In genomic region chr11:121808204-121808852, GRCm38 (mm10) we compare ENCODE assay signal across 9 mouse cellular contexts. TPM values are rescaled to one million over a fixed set of nuclear protein-coding genes. Genes with fewer than 3 reads are reported as not detected.
DNase-seq lines count a peak whose midpoint lies in the region; ATAC-seq and TF ChIP-seq lines count a peak whose summit lies in the region.
"Had no signal": no experiment of that assay in that cellular context is flagged by ENCODE, and none has a peak within 500 bp of the region (broad histone marks: within the 10 kb centered on the region; RNA-seq: fewer than 3 reads in every experiment).

No protein-coding gene starts in this region.

- 6% methylated on average over 4 of the region's 4 CpGs for WGBS in heart, embryonic 15.5 days
- 2% methylated on average over 4 of the region's 4 CpGs for WGBS in liver, embryonic 14.5 days (ENCODE audit: insufficient replicate concordance)
- 7% methylated on average over 4 of the region's 4 CpGs for WGBS in olfactory bulb, adult 2 months

- ATAC-seq in heart, embryonic 15.5 days (replicated peaks; ENCODE audit: insufficient number of reproducible peaks, insufficient read depth, low FRiP score, low read depth) = 0 out of 2 replicates have a peak, but pooled peaks have one; percentile 50
- 0 out of 2 replicates have a peak, but pooled peaks have one; percentile 11 for ATAC-seq in liver, embryonic 14.5 days (ENCODE audit: insufficient read depth)

- H3K27ac ChIP-seq in CH12.LX (ENCODE audit: insufficient read depth, low read depth) = no peak overlapping the region
- no peak overlapping the region for H3K27ac ChIP-seq in heart, embryonic 15.5 days
- H3K27ac ChIP-seq in liver, embryonic 14.5 days = no peak overlapping the region
- H3K27ac ChIP-seq in olfactory bulb, adult 2 months (ENCODE audit: insufficient read depth, low read depth, low read length) = no peak overlapping the region
- H3K27ac ChIP-seq: limb, embryonic 13.5 days had no signal

- no peaks in the 10 kb centered on the region for H3K36me3 ChIP-seq in CH12.LX (replicated peaks in 1 of 2; ENCODE audit: control insufficient read depth in 1 of 2, insufficient read depth in 1 of 2, low read length in 1 of 2)
- no peaks in the 10 kb centered on the region for H3K36me3 ChIP-seq in heart, embryonic 15.5 days
- H3K36me3 ChIP-seq in liver, embryonic 14.5 days (replicated peaks; ENCODE audit: control insufficient read depth, insufficient read depth, low read depth) = no peaks in the 10 kb centered on the region
- H3K36me3 ChIP-seq: limb, embryonic 13.5 days had no signal

- no peaks in the 10 kb centered on the region for H3K9me3 ChIP-seq in CH12.LX (replicated peaks; ENCODE audit: low read length)
- H3K9me3 ChIP-seq in heart, embryonic 15.5 days (replicated peaks) = no peaks in the 10 kb centered on the region
- H3K9me3 ChIP-seq in liver, embryonic 14.5 days (ENCODE audit: control insufficient read depth, low read length) = no peaks in the 10 kb centered on the region
- H3K9me3 ChIP-seq: limb, embryonic 13.5 days had no signal

- peak; percentile 85 to 97 for TF ChIP-seq CTCF in CH12.LX (conservative IDR thresholded peaks at IDR 0.05 in 1 of 2, IDR thresholded peaks at IDR 0.05 in 1 of 2; ENCODE audit: low read depth in 2 of 2, low read length in 2 of 2)
- peak; percentile 83 for TF ChIP-seq CTCF in liver, embryonic 14.5 days (IDR thresholded peaks at IDR 0.05; ENCODE audit: low read depth)
- TF ChIP-seq CTCF in olfactory bulb, adult 2 months (IDR thresholded peaks at IDR 0.05; ENCODE audit: insufficient read depth, low read depth, low read length) = 0 out of 2 replicates have a peak, but pooled peaks have one; percentile 30

- no peak overlapping the region for H3K4me2 ChIP-seq in CH12.LX (ENCODE audit: insufficient read depth, low read depth, poor library complexity, severe bottlenecking)
- no peak overlapping the region for H3K4me2 ChIP-seq in heart, embryonic 15.5 days
- H3K4me2 ChIP-seq in liver, embryonic 14.5 days (ENCODE audit: low read depth) = no peak overlapping the region
- H3K4me2 ChIP-seq: limb, embryonic 13.5 days had no signal

- peaks cover 0 to 4% of the 10 kb centered on the region in 2 experiments; a peak in 1 of 4 replicates for H3K4me1 ChIP-seq in CH12.LX (ENCODE audit: control insufficient read depth in 1 of 2, insufficient read depth in 2 of 2)
- 0 out of 2 replicates have a peak, but pooled peaks cover 6% of the 10 kb centered on the region for H3K4me1 ChIP-seq in heart, embryonic 15.5 days (replicated peaks)
- 0 out of 4 replicates have a peak, but pooled peaks cover 0 to 2% of the 10 kb centered on the region in 2 experiments for H3K4me1 ChIP-seq in liver, embryonic 14.5 days (replicated peaks; ENCODE audit: control insufficient read depth in 2 of 2, insufficient read depth in 2 of 2, low read length in 1 of 2)
- H3K4me1 ChIP-seq in olfactory bulb, adult 2 months (ENCODE audit: control insufficient read depth, insufficient read depth, low read length) = no peaks in the 10 kb centered on the region
- H3K4me1 ChIP-seq: limb, embryonic 13.5 days had no signal

- no peak overlapping the region for H3K4me3 ChIP-seq in CH12.LX (replicated peaks in 1 of 3; ENCODE audit: low read depth in 2 of 3, low read length in 2 of 3, poor library complexity in 1 of 3)
- H3K4me3 ChIP-seq in heart, embryonic 15.5 days = no peak overlapping the region
- no peak overlapping the region for H3K4me3 ChIP-seq in liver, embryonic 14.5 days (ENCODE audit: insufficient read depth in 1 of 2, low read depth in 2 of 2, low read length in 2 of 2)
- H3K4me3 ChIP-seq in olfactory bulb, adult 2 months (ENCODE audit: insufficient read depth, low read depth, low read length) = no peak overlapping the region
- H3K4me3 ChIP-seq: limb, embryonic 13.5 days had no signal

- TF ChIP-seq EP300 in CH12.LX (IDR thresholded peaks at IDR 0.05; ENCODE audit: low read length) = no peak
- TF ChIP-seq EP300 in liver, embryonic 14.5 days (IDR thresholded peaks at IDR 0.05; ENCODE audit: low read depth) = no peak

- peaks cover 4% of the 10 kb centered on the region for H3K27me3 ChIP-seq in CH12.LX (replicated peaks)
- H3K27me3 ChIP-seq in heart, embryonic 15.5 days = 0 out of 2 replicates have a peak, but pooled peaks cover 3% of the 10 kb centered on the region
- no peaks in the 10 kb centered on the region for H3K27me3 ChIP-seq in liver, embryonic 14.5 days (ENCODE audit: control insufficient read depth, insufficient read depth, low read length)

- no peaks in the 10 kb centered on the region for H3K79me2 ChIP-seq in CH12.LX (replicated peaks; ENCODE audit: control insufficient read depth, extremely low read depth, insufficient read depth, poor library complexity, severe bottlenecking)

- dilution Hi-C loops in CH12.LX (cut with MboI; ENCODE audit: extremely low pct_ligation_motif_present, extremely low pct_unique_long_range_greater_than_20kb, low sequenced_read_pairs) = no loop called here

- in situ Hi-C loops in CH12.LX (cut with MboI; ENCODE audit: low pct_ligation_motif_present, low pct_unique_long_range_greater_than_20kb, low sequenced_read_pairs) = loop anchor here (5.0 kb wide), 1 partner anchor 336 kb away; no protein-coding TSS in a partner anchor

- TF ChIP-seq RAD21 in CH12.LX (IDR thresholded peaks at IDR 0.05; ENCODE audit: low read depth, low read length) = no peak; the same call in none of the 2 replicates

- H3K9ac ChIP-seq in CH12.LX (ENCODE audit: insufficient read depth, low read depth) = no peak overlapping the region
- no peak overlapping the region for H3K9ac ChIP-seq in heart, embryonic 15.5 days
- no peak overlapping the region for H3K9ac ChIP-seq in liver, embryonic 14.5 days (replicated peaks)
- H3K9ac ChIP-seq: limb, embryonic 13.5 days had no signal

- DNase-seq in CH12.LX (ENCODE audit: extremely low read depth) = peak; percentile 88
- peak; percentile 89 for DNase-seq in brain, adult 2 months (ENCODE audit: low read depth, low spot score)
- DNase-seq in fibroblast of lung, adult 2 months (ENCODE audit: low read depth) = peak; percentile 66
- DNase-seq in kidney, postnatal 14 days = peak; percentile 88
- DNase-seq in liver, embryonic 14.5 days (ENCODE audit: low read depth in 3 of 3, low spot score in 3 of 3) = peak; percentile 25 to 32 (median 27)
- DNase-seq in thymus, adult 18-20 months = peak; percentile 48 to 54

- TF ChIP-seq POLR2A in CH12.LX (IDR thresholded peaks at IDR 0.05; ENCODE audit: low read depth, low read length) = no peak
- no peak for TF ChIP-seq POLR2A in olfactory bulb, adult 2 months (IDR thresholded peaks at IDR 0.05; ENCODE audit: insufficient read depth, low read depth, low read length)

TF ChIP-seq in CH12.LX, 34 proteins besides CTCF, POLR2A, EP300 and RAD21:
- TF ChIP-seq POLR2AphosphoS2 (IDR thresholded peaks at IDR 0.05; ENCODE audit: low read depth, low read length) (no peak), ZC3H11A (IDR thresholded peaks at IDR 0.05; ENCODE audit: low read depth, low read length) (peak; percentile 62), ZNF384 (IDR thresholded peaks at IDR 0.05; ENCODE audit: low read depth, low read length) (no peak), NELFE (IDR thresholded peaks at IDR 0.05; ENCODE audit: low read depth, low read length) (0 out of 2 replicates have a peak, but pooled peaks have one; percentile 22), RCOR1 (conservative IDR thresholded peaks at IDR 0.05; ENCODE audit: low read depth, low read length) (no peak), SMC3 (IDR thresholded peaks at IDR 0.05; ENCODE audit: low read depth, low read length) (peak; percentile 98)

RNA-seq across cellular contexts. Expression of gene Ptchd3, which starts 21.7 kb away (rescaled TPM):
- total RNA-seq in CH12.LX (2012; rRNA removed) (not detected in 2 replicates), CH12.LX (2014; rRNA removed) (not detected in 2 replicates)
- polyA plus RNA-seq in CH12.LX (2012; ENCODE audit: insufficient read length, low read depth) = not detected in 2 replicates
- polyA plus RNA-seq in heart, embryonic 15.5 days (2015; fragmentation: Nextera tagmentation; extraction: Ambion mirVana) = 0.08 and 0.13 TPM in 2 replicates
- not detected in 2 replicates for polyA plus RNA-seq in liver, embryonic 14.5 days (2012; rRNA removed)
- polyA plus RNA-seq in liver, embryonic 14.5 days (2014; fragmentation: Nextera tagmentation; extraction: Ambion mirVana) = not detected in 2 replicates
- not detected in 2 replicates for polyA plus RNA-seq in olfactory bulb, adult 2 months (2012; ENCODE audit: insufficient read depth, insufficient read length, low replicate concordance, missing spikeins)
- polyA plus RNA-seq: limb, embryonic 13.5 days had no signal

Comparison
In these comparisons a context has a peak if more than half of its experiments do, and no peak if none do; other contexts are left out.
1. DNase-seq: peak in every context shown above with its lines; median percentile 89 in brain, adult 2 months; 88 in CH12.LX; 88 in kidney, postnatal 14 days; 66 in fibroblast of lung, adult 2 months; 51 in thymus, adult 18-20 months; 27 in liver, embryonic 14.5 days.
2. CTCF ChIP-seq: peak in every context shown above with its lines; median percentile 91 in CH12.LX; 83 in liver, embryonic 14.5 days; 30 in olfactory bulb, adult 2 months.